Mouse (Mus musculus) megakaryocyte, embryonic 14.5 days (primary cell): ENCODE results near the gene Wnk2. TPM values are rescaled to one million over a fixed set of nuclear protein-coding genes. Genes with fewer than 3 reads are reported as not detected.
A peak's percentile ranks its signal among the peaks of the same experiment; 100 is the strongest.

Experiments used
- H3K27me3 ChIP-seq: replicated peaks from 2 replicates; pipeline ENCODE3; 2012; ENCODE audit warnings: inconsistent platforms
- H3K36me3 ChIP-seq: replicated peaks from 2 replicates; pipeline ENCODE3; 2012; ENCODE audit warnings: low read length, inconsistent platforms, mixed read lengths
- H3K4me1 ChIP-seq: 2 replicates; pipeline ENCODE4 v1.6.1; 2012; ENCODE audit warnings: inconsistent platforms
- H3K4me3 ChIP-seq: replicated peaks from 2 replicates; pipeline ENCODE3; 2012; ENCODE audit warnings: moderate library complexity, mild to moderate bottlenecking, inconsistent platforms
- H3K9me3 ChIP-seq: 2 replicates; pipeline ENCODE4 v1.6.1; 2012; ENCODE audit warnings: inconsistent platforms
- FLI1 ChIP-seq: IDR thresholded peaks from 2 replicates; pipeline ENCODE4 v1.6.1; 2012; ENCODE audit warnings: low read length, inconsistent platforms, mixed read lengths
- GATA1 ChIP-seq: IDR thresholded peaks from 3 replicates; pipeline ENCODE4 v1.6.1; 2012; ENCODE audit warnings: mixed read lengths, low read length, inconsistent platforms, borderline replicate concordance
- polyA plus RNA-seq: library from polyadenylated mRNA; stranded (reverse); fragments of >175 nt; gene quantifications from 2 replicates; pipeline ENCODE4 v1.2.3, GENCODE M21; 2012; ENCODE audit warnings: low replicate concordance; ENCODE audit not compliant: insufficient read depth

Wnk2 gene
- polyA plus RNA-seq, 1 experiment, result 0.02 TPM

DNA sequence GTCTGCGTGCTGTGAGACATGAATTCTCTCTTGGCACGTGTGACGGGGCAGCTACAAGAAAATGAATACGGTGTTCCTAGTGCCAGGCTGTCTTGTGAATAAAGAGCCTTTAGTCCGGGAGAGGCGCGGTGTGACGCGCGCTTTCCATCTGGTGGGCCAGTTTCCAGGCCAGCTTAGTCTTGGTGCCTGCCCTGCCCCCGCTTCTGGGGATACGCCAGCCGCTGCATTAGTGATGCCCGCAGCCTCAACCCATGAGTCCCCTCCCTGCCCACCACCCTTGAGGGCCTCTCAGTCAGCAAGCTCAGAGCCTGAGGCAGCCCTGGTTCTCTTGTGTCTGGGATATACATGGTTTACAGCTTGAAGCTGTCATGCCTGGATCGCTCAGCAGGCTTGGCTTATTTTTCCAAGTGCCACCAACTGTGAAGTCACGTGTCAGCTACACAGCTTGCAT lies 131.5 kb downstream of the Wnk2 start:
- no peak overlapping the region for H3K4me3 ChIP-seq
- peaks cover 16% of the 10 kb centered on the region for H3K9me3 ChIP-seq
- H3K36me3 ChIP-seq, result no peaks in the 10 kb centered on the region
- H3K4me1 ChIP-seq, result peaks cover 9% of the 10 kb centered on the region
- peaks cover 15% of the 10 kb centered on the region for H3K27me3 ChIP-seq
- TF ChIP-seq GATA1, result no peak
- no peak for TF ChIP-seq FLI1

DNA sequence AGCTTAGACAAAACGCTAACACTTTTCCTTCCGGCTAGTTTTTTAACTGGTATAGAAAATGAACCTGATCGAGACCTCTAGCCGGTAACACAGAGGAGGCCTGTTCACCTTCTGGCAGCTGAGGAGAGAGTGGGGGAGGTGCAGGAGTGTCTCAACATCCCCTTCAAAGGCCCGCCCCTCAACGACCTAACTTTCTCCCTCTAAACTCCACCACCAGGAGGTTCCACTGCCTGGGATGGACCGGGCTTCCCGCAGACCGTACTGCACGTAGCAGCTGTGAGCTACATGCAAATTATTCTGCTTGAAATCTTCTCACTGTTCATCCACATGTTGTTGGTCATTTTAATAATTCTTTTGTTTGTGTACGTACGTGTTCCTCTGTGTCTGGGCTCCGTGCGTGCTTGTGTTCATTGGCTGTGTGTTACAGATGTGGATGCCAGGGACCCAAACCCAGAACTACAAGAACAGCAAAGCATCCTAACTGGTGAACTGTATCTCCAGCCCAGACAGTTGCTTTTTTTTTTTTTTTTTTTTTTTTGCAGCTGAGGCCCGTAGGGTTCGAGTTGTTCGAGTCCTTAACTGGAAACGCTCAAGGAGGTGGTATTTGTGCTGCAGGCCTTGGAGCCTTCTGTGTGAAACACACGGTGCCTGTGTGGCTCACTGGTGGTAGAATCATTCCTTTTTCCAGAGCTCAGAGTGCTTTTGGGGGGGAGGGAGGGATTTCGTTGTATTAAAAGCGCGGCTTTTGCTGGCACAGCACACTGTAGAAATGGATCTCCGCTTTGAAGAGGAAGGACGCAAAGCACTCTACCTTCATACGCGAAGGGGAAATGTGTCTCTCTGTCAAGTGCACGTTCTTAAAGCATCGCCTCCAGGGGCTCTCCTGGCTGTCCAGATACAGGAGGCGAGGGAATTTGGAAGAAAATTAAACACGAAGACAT lies 132.2 kb downstream of the Wnk2 start:
- Histone ChIP-seq H3K36me3 (no peaks in the 10 kb centered on the region), H3K9me3 (peaks cover 16% of the 10 kb centered on the region), H3K4me1 (peaks cover 9% of the 10 kb centered on the region), H3K27me3 (peaks cover 21% of the 10 kb centered on the region), H3K4me3 (no peak overlapping the region)
- TF ChIP-seq FLI1, result no peak
- TF ChIP-seq GATA1, result no peak

DNA sequence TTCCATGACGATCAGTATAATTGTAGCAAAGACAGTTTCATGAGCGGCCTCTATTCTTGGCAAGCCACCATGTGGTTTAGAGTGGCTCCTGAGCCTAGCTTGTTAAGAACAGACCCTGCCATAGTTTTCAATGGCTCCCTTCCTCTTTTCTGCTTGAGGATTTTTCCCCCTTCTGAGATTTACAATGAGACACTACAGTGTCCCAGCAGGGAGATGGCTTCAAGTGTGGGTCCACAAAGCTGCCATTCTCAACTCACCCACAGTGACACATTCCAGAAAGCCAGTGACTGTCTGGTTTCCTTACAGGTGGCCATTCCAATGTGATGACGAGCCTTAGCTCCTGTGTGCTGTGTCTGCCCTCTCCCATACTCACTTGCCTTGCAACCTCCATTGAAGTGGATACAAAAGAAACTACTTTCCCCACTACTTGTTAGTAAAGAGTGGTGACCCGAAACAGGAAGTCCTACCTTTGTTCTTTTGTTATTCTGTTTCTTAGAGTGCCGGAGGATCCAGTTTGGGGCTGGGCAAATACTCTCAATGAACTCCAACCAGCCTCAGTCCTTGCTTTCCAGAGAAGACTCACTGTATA lies 134.5 kb downstream of the Wnk2 start:
- H3K9me3 ChIP-seq, result peaks cover 16% of the 10 kb centered on the region
- no peaks in the 10 kb centered on the region for H3K36me3 ChIP-seq
- TF ChIP-seq FLI1, result no peak
- TF ChIP-seq GATA1, result no peak
- 0 out of 2 replicates have a peak, but pooled peaks cover 2% of the 10 kb centered on the region for H3K4me1 ChIP-seq
- H3K4me3 ChIP-seq, result no peak overlapping the region
- peaks cover 29% of the 10 kb centered on the region for H3K27me3 ChIP-seq

DNA sequence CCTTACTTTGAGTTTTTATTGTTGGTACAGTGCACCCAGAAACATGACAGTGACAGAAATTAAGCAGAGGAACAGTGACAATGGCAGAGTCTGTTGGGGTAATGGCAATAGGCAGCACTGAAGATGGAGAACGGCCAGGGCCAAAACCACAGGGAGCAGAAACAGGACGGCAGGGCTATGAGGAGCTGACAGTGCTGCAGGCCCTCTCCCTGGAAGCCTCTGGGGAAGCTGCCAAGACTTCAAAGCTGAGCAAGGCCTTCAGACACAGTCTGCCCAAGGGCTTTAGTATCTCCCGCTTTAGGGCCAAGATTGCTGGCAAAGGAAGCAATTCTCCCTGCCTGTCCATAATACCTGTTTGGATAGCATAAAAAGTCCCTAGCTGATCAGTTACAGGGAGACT lies 146.1 kb downstream of the Wnk2 start:
- Histone ChIP-seq H3K4me3 (no peak overlapping the region), H3K9me3 (no peaks in the 10 kb centered on the region), H3K27me3 (peaks cover 20% of the 10 kb centered on the region), H3K36me3 (no peaks in the 10 kb centered on the region), H3K4me1 (peaks cover 4% of the 10 kb centered on the region; the same call in 1 of the 2 replicates)
- no peak for TF ChIP-seq FLI1
- no peak for TF ChIP-seq GATA1

DNA sequence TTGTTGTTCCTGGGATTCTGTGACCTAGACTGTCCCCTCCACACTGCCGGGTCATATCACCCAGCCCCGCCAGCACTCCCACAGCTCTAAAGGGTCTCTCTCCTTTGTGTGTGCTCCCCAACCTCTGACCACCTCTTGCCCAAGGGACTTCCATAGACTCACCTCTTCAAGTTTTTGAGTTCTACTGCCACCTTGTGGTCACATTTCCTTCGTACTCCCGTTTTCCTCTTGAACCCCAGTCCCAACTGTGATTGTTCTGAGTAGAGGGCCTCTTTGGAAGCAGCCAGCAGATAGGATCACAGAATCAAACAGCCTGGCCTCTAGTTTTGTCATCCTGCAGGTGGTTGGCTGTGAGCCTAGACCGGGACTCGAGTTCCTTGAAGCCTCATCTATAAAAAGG lies 149.2 kb downstream of the Wnk2 start:
- Histone ChIP-seq H3K9me3 (no peaks in the 10 kb centered on the region), H3K27me3 (peaks cover 19% of the 10 kb centered on the region), H3K4me3 (no peak overlapping the region), H3K4me1 (peaks cover 14% of the 10 kb centered on the region), H3K36me3 (no peaks in the 10 kb centered on the region)
- no peak for TF ChIP-seq GATA1

DNA sequence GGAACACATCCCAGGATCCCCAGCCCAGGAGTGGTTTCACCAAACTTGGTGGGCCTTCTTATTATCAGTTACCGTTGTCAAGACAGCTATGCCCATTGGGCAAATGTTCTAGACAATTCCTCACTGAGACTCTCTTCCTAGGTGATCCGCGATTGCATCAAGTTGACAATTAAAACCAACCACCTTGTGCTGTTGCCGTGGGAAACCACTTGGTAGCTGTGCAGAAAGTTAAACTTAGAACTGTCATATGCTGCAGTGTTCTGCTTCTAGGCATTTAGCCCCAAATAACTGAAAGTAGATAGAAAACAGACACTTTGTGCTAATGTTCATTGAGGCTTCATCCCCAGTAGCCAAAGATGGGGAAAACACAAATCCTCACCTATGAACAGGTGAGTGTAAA lies 151.1 kb downstream of the Wnk2 start:
- no peak for TF ChIP-seq FLI1
- TF ChIP-seq GATA1, result no peak
- Histone ChIP-seq H3K9me3 (no peaks in the 10 kb centered on the region), H3K4me3 (no peak overlapping the region), H3K27me3 (peaks cover 13% of the 10 kb centered on the region), H3K36me3 (no peaks in the 10 kb centered on the region), H3K4me1 (peaks cover 14% of the 10 kb centered on the region)

DNA sequence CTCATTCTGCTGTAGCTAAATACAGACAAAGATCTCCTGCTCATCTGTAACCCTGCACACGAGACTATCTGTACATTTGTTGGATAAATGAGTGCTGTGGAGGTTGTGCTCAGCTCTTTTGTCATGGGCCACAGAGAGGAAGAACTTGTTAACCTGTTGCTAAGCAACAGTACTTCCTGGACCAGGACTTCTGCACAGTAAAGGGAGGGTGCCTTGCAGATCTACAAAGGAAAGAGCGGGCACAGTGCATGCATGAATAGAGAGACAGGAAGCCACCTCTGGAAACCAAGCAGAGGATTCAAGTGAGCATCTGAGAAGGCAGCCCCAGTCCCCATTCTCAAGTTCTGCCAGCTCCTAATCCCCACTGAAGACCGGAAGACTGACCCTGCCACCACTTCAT lies 152.9 kb downstream of the Wnk2 start:
- TF ChIP-seq FLI1 (no peak), GATA1 (no peak)

DNA sequence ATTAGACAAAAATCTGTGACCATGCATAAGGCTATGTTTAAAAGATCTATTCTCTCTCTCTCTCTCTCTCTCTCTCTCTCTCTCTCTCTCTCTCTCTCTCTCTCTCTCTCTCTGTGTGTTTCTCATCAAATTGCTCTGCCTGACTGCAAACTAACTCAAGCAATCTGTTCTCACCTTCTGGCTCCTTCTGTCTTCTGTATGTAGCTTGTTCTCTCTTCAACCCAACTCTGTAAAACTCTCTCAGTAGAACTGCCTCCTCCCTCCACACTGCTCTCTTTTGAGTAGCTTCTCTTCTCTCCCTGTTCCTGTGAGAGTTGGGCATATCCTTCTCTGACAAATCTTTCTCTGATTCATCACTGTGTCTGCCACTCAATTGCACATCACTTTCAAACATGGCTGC lies 154.9 kb downstream of the Wnk2 start:
- Histone ChIP-seq H3K4me3 (no peak overlapping the region), H3K27me3 (peaks cover 7% of the 10 kb centered on the region), H3K36me3 (no peaks in the 10 kb centered on the region), H3K4me1 (peaks cover 15% of the 10 kb centered on the region), H3K9me3 (peaks cover 5% of the 10 kb centered on the region; the same call in 1 of the 2 replicates)
- TF ChIP-seq FLI1 (no peak), GATA1 (no peak)

More for the DNA sequence above, 152.9 kb downstream of the Wnk2 start:
- no peaks in the 10 kb centered on the region for H3K9me3 ChIP-seq
- peak overlapping the region; percentile 39 for H3K4me3 ChIP-seq
- H3K27me3 ChIP-seq, result peaks cover 9% of the 10 kb centered on the region
- no peaks in the 10 kb centered on the region for H3K36me3 ChIP-seq
- peaks cover 19% of the 10 kb centered on the region for H3K4me1 ChIP-seq

DNA sequence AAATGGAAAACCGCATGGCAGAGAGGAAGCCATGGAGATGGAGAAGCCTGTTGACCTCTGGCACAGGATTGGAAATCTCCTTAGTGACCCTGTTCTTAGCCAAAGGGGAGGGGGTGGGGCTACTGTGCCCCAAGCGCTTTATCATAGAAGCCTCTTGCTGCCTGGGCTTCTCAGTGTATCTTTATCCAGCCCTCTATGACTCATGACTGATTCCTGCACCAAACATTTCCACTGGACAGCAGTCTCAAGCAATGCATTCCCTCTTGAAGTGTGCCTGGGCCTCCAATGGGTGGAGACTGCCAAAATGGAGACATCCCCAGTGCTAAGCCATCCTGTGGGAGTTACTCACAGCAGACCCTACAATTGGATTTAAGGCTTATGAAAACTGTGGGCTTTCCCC lies 157.7 kb downstream of the Wnk2 start:
- Histone ChIP-seq H3K27me3 (peaks cover 7% of the 10 kb centered on the region), H3K9me3 (peaks cover 15% of the 10 kb centered on the region)

More for the DNA sequence above, 157.7 kb downstream of the Wnk2 start:
- Histone ChIP-seq H3K4me3 (no peak overlapping the region), H3K4me1 (peaks cover 15% of the 10 kb centered on the region), H3K36me3 (no peaks in the 10 kb centered on the region)
- TF ChIP-seq GATA1 (no peak), FLI1 (no peak)

Other genes with a start within 250 kb of the Wnk2 start
- gene Fam120a, start 180.0 kb downstream of the Wnk2 start, polyA plus RNA-seq, result 60.7 and 71.7 TPM in 2 replicates
- 422 and 866 TPM in 2 replicates for gene Ninj1, start 39.5 kb upstream of the Wnk2 start, polyA plus RNA-seq
- gene Card19, start 68.0 kb upstream of the Wnk2 start, polyA plus RNA-seq, result 534 and 845 TPM in 2 replicates
- 289 and 697 TPM in 2 replicates for gene Susd3, start 100.7 kb upstream of the Wnk2 start, polyA plus RNA-seq
- 9.1 and 10.4 TPM in 2 replicates for gene Fgd3, start 172.3 kb upstream of the Wnk2 start, polyA plus RNA-seq
- gene Bicd2, start 193.6 kb upstream of the Wnk2 start, polyA plus RNA-seq, result 21.2 and 22.5 TPM in 2 replicates